Mouse (Mus musculus) ovary, adult 18-20 months (tissue): ENCODE data around the gene Maml3.

Experiments used
- DNase-seq: peaks from one replicate; pipeline ENCODE4 v3.0.0; 2022; ENCODE audit warnings: low spot score, mixed read lengths

Gene Maml3

DNA sequence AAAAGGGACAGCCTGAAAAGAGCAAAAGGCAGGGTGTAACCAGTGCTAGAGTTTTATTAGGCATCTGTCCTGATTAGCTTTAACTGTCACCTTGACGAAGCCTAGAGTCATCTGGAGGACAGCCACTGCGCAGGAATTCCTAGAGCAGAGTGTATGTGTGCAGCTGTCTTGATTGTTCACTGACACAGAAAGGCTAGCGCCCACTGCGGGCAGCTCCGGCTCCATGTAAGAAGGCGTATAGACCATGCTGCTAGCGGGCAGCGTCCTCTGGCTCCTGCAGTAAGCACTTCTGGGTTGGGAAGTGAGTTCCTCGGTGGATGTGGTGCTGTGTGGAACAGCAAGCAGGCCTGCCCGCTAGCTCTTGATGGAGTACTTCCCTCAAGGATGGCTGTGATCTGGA is 363.1 kb downstream of the Maml3 start:
- no peak for DNase-seq

- no peak for DNase-seq
Observed at GRCm38 (mm10) chr3:51739835-51740112, 365.1 kb downstream of the Maml3 start.

DNA sequence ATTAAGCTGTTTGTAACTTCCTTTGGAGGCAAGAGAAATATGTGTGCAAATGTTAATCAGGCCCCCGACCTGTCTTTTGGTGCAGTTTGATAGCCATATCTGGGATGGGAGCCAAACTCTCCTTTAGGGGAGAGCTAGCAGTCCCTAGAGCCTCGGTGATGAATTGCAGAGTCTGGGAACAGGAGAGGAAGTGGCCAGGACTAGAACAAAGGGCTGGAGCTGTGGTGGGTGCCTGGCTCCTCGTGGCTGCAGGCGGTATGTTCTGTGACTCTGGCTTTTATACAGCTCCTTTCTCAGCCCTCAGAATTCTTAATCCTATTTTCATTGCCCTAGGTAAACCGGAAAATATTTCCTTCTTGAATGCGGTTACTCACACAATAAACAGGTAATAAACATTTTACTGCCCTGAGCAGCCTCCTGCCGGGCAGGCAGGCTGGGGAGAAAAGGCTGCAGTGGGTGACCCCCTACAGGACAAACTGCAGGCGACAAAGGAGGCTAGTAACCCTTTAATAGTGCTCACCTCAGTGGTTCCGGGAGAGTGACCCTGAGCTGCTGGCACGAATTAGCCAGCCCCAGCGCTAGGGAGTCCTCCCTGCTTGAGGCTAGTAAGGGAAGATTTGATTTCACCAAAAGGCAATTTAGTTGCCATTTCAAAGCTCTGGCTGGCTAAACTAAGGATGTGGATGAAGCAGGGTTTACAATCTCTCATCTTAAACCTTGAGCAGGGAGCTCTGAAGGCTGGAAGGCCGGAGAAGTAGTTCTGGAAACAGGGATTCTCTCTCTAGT is 365.6 kb downstream of the Maml3 start:
- DNase-seq: no peak

- no peak for DNase-seq
Observed at GRCm38 (mm10) chr3:51733685-51734084, 371.2 kb downstream of the Maml3 start.

- no peak for DNase-seq
Observed at GRCm38 (mm10) chr3:51731949-51732636, 372.8 kb downstream of the Maml3 start.

DNA sequence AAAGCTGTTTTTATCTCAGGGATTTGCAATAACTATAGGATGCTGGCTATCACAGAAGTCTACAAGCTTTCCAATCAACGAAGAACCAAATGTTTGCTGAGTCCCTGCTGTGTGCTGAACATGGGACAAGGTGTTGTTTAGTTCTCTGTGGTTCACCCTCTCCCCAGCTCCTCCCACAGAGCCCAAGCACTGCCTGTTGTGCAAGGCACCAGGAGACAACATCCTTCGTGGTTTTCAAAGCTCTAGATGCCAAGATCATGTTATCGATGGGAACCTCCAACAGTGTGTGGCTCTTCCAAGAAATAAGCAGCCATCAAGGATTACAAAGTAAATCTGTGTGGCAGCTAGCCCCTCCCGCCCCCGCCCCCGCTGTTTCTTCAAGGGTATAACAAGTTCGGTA is 374.2 kb downstream of the Maml3 start:
- DNase-seq: no peak

GRCm38 (mm10) chr3:51729109-51729918 is 375.6 kb downstream of the Maml3 start:
- no peak for DNase-seq

DNA sequence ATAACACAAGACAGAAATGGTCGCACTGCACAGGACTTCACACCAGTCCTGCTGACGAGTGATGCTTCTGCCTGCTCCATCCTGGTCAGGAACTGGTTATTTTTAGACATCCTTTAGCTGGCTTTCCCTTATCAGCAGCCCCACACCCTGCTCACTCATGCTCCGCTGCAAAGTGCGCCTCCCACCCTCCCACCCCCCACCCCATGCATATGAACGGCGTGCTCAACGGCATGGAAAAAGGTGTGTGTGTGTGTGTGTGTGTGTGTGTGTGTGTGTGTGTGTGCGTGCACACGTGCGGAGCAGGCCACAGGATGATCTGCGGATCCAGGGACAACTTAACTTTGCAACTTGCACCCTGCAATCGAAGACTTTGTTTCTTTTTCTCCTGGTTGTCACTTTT is 376.4 kb downstream of the Maml3 start:
- DNase-seq: no peak

- DNase-seq: no peak
Observed at GRCm38 (mm10) chr3:51727968-51728367, 376.9 kb downstream of the Maml3 start.

DNA sequence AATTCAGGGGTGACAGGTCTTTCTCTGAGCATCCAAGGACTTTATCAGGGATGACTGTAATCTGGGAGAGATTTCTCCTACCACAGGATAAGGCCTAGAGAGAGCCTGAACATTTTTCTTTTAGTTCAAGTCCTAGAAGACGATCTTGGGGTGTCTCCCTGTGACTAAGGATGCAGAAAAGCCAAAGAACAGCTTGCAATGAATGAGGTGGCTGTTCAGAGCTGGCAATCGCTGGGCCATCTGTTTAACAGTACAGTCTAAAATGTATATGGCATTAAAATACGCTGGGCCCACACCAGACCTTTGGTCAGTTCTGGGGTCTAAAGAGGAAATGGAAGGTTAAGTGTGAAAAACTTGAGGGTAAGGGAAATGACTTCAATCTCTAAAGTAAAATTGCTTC is 377.4 kb downstream of the Maml3 start:
- DNase-seq: no peak

DNA sequence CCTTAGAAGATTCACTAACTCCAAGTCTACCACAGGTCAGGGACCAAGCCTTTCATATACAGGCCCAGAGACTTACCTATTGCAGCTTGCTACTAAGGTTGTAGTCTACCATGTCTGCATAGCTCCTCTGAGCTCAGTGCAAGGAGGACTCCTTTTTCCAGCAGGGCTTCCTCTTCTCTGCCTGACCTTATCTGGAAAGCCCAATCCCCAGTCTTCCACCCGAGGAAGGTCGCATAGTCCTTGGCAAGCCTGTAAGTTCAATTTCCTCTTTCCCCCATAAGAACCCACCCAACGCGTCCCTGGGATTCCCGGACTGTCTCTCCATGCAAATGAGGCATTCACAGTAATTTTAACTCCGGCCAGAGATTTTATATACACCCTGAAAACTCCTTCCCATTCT is 378.6 kb downstream of the Maml3 start:
- DNase-seq: no peak

DNA sequence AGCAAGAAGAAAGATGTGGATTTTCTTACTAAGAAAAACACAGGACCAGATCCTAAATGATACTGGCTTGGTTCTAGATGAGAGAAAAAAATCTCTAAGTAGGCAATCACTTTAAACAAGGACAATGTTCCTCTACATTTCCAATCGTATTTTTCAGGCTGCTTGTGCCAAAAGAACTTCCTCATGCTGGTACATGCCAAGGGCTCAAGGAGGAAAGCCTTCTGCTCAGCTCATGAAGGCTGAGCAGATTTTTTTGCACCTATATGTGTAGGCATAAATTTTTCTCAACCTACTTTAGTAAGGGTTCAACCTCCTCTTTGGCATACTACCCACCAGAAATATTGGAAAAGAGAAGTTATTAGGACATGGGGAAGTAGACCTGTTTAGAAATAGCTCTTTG is 384.9 kb downstream of the Maml3 start:
- no peak for DNase-seq

GRCm38 (mm10) chr3:51719373-51719772 is 385.5 kb downstream of the Maml3 start:
- no peak for DNase-seq

- DNase-seq: no peak
Observed at GRCm38 (mm10) chr3:51717909-51718308, 387.0 kb downstream of the Maml3 start.

DNA sequence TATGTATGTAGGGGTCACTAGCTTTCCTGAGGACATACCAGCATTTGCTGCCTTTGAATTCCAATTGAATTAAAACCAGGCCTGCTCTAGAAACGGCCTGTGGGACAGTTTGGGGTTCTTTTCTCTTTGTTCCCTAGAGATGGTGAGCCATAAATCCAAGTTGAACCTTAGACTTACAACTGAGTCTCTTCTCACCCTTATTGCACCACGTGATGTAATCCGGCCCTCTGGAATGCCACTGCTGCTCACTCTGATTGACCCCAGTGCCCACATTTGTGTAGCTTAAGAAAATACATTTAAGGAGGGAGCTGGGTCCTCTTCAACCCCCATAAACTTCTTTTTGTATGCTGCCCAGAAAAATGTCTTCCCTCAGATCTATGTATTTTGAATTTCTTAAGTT is 387.4 kb downstream of the Maml3 start:
- DNase-seq: no peak

DNA sequence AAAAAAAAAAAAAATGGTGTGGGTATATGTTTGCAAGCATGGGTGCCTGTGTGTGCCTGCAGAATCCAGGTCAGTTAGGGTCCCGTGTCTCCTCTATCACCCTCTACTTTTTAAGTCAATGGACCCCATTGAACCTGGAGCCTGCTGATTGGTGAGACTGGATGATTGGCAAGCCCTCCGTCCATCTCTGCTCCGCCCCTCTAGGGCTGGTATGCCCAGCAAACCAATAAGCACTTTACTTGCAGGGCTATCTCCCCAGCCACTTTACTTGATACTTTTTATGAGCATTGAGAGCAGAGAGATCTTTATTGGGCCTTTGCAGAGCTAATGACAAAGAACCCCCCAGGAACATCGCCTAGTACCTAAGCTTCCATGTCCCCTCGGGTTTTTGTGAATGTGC is 390.4 kb downstream of the Maml3 start:
- no peak for DNase-seq

- DNase-seq: no peak
Observed at GRCm38 (mm10) chr3:51713233-51713632, 391.6 kb downstream of the Maml3 start.

- no peak for DNase-seq
Observed at GRCm38 (mm10) chr3:51712382-51712781, 392.5 kb downstream of the Maml3 start.

GRCm38 (mm10) chr3:51708746-51709411 is 396.0 kb downstream of the Maml3 start:
- DNase-seq: peak; percentile 85

GRCm38 (mm10) chr3:51708375-51708745 is 396.5 kb downstream of the Maml3 start:
- no peak for DNase-seq

- no peak for DNase-seq
Observed at GRCm38 (mm10) chr3:51705220-51705619, 399.7 kb downstream of the Maml3 start.

DNA sequence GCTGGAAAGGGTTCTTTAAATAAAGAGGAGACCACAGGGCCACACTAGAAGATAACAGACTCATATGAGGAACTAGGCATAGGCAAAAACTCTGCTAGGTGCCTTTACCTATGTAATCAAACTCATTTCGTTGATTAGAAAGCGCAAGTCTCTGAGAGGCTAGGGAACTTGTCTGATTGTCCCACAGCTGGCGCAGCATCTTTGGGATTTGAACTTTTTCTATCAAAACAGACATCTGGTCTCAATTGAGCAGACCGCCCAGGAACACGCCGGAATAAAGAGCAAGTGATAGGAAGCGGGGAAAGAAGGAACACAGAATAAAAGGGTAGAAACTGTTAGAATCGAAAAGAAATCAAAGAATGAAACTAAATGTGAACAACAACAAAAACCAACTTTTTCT is 401.4 kb downstream of the Maml3 start:
- no peak for DNase-seq
